Mouse (Mus musculus) macrophage (primary cell): ENCODE measurements around the gene Rps27l. TPM values are rescaled to one million over a fixed set of nuclear protein-coding genes. Genes with fewer than 3 reads are reported as not detected.
"Not testable (repeated sequence)": the region's sequence is repeated elsewhere in the genome, so short reads cannot be mapped to it uniquely, and the experiment has no call there.

Source experiments
- H3K27ac ChIP-seq: fragments of 350-480 bp; formaldehyde crosslinking; 2 replicates; pipeline ENCODE4 v1.9.0; 2021
- H3K36me3 ChIP-seq: fragments of 350-480 bp; formaldehyde crosslinking; 2 replicates; pipeline ENCODE4 v1.9.0; 2021; ENCODE audit errors: inconsistent target
- H3K4me3 ChIP-seq: fragments of 350-480 bp; formaldehyde crosslinking; 2 replicates; pipeline ENCODE4 v1.9.0; 2021; ENCODE audit errors: inconsistent target
- H3K79me2 ChIP-seq: fragments of 350-480 bp; formaldehyde crosslinking; 2 replicates; pipeline ENCODE4 v1.9.0; 2021; ENCODE audit errors: inconsistent target
- WGBS: methylation state at CpG from one replicate; pipeline ENCODE4 v1.1.7; 2026; ENCODE audit warnings: inconsistent platforms; ENCODE audit not compliant: missing documents; 5-methylcytosine and 5-hydroxymethylcytosine counted together
- polyA plus RNA-seq: library from polyadenylated mRNA; stranded (reverse); fragments of 250-400 nt; gene quantifications from 3 replicates; pipeline ENCODE4 v1.2.4, GENCODE M21; 2018; ENCODE audit warnings: inconsistent platforms
- total RNA-seq, 78 experiments: library from RNA; depleted of rRNA; stranded (reverse); fragments of 250-400 nt; gene quantifications; 1 replicate in 9 of 78; 2 replicates in 24 of 78; 3 replicates in 43 of 78; 4 replicates in 2 of 78; pipeline ENCODE4 v1.2.4; 2018; ENCODE audit warnings: inconsistent platforms in 56 of 78

Rps27l gene
- 10 to 100 TPM in 11 of 26 experiments, 1 to 10 TPM in 15; 2.9 to 55.4 (median 8.2) TPM for total RNA-seq (2018; cell fraction: chromatin; rRNA removed)
- 100 to 1,000 TPM; 179 to 384 (median 241) TPM for total RNA-seq (2018; cell fraction: cytosol; rRNA removed)
- total RNA-seq (2018; cell fraction: nucleus; rRNA removed), result 10 to 100 TPM; 10.3 to 61.2 (median 24.7) TPM
- polyA plus RNA-seq, result 167 to 496 TPM (median 309 TPM) in 3 replicates

DNA sequence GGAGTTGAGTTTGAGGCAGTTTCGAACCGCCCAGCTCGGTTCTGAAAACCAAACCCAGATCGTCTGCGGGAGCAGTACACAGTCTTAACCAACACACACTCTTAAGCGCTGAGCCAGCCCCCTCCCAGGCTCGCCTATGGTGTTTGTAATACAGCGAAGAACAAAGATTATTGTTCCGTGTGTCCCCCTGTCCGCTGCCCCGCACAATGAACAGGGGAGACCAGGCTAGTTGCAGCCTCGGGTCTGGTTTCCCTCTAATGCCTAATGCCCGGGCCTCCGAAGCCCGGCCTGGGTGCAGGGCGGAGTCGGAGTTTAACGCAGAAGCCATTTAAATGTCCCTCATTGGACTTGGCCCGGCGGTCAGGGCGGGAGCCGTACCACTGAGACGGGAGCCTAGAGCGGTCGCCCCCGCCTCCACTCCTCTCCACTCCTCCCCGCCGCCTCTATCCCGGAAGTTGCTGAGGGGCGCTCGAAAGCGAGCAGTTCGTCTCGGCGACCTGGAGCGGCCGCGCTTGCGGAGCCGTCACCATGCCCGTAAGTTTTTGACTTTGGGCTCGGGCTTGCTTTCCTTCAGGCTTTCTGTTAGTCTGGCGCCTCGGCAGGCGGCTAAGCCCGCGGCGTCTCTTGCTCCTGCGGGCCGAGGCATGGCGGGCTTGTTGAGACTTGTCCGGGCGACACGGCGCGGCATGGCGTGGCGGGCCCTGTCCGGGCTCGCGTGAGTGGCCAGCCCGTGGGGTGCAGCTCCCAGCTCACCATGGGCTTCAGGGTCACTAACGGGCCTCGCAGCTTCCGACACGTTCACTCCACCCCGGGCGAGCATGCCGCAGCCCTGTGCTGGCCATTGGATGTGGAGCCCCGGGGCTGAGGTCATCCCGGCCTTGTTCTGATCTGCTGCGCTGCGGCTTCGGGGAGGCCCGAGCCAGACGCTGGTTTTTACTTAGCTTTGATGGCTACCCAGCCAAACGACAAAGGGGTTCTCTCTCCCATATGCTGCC is at the start of gene Rps27l:
Rps27l (plus strand) TSS at position 440 of the 995 bp plus-strand sequence.
- WGBS, result under 1% methylated on average over 74 of the region's 77 CpGs
- Histone ChIP-seq H3K4me3 (peak within 1 kb of the TSS; percentile 83), H3K36me3 (peaks cover 11% of the 10 kb centered on the region; the same call in 1 of the 2 replicates), H3K27ac (peak within 1 kb of the TSS; percentile 77), H3K79me2 (peaks cover 20% of the 10 kb centered on the region)

DNA sequence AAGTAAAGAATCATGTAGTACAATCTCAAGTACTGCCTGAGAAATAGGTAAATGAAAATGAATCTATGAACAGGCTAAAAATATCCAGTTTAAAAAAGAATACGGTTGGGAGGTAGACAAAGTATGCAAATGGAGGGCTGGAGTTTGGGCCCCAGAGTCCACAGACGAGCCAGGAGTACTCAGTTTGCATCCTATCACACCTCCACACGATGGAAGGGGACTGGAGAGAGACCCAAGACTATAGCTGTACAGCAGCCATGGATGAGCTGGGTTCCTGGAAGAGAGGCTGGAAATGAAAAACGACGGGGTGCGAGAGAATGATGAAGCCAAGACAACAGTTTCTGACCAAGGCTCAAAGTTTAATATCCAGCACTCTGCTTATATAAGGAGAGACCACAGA is 48.9 kb upstream of the Rps27l start:
- WGBS, result 92% methylated on average over 6 of the region's 6 CpGs
- Histone ChIP-seq H3K4me3 (no peak overlapping the region), H3K79me2 (peaks cover 98% of the 10 kb centered on the region), H3K36me3 (peaks cover 9% of the 10 kb centered on the region; the same call in 1 of the 2 replicates), H3K27ac (peak overlapping the region; percentile 94)

- H3K79me2 ChIP-seq, result peaks cover 98% of the 10 kb centered on the region
- WGBS, result 53% methylated on average over 4 of the region's 6 CpGs
- no peak overlapping the region for H3K4me3 ChIP-seq
- peaks cover 17% of the 10 kb centered on the region for H3K36me3 ChIP-seq
- peak overlapping the region; percentile 94; the same call in 1 of the 2 replicates for H3K27ac ChIP-seq
Observed at GRCm38 (mm10) chr9:66897851-66898250, 48.0 kb upstream of the Rps27l start.

- 43% methylated on average over 2 of the region's 2 CpGs for WGBS
- Histone ChIP-seq H3K4me3 (no peak overlapping the region), H3K36me3 (peaks cover 25% of the 10 kb centered on the region), H3K79me2 (peaks cover 98% of the 10 kb centered on the region), H3K27ac (no peak overlapping the region)
Observed at GRCm38 (mm10) chr9:66899072-66899471, 46.8 kb upstream of the Rps27l start.

DNA sequence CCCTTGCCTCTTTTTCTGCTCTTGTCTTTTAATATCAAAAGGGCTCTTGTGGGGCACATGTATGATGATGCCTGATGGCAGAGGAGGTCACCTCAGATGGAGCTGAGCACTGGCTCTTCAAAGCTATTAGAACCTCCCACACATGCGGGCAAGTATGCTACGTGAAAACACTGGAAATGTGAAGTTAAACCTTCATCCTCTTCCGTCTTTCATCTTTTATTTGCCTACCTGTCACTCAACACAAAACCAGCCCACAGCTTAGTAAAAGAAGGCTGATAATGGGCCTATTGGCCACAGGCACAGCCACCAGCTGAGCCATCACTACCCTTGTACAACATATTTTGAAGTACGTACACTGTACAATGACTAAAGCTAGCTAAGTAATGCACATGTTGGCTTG is 46.4 kb upstream of the Rps27l start:
- Histone ChIP-seq H3K36me3 (peaks cover 25% of the 10 kb centered on the region), H3K27ac (no peak overlapping the region), H3K79me2 (peaks cover 98% of the 10 kb centered on the region), H3K4me3 (no peak overlapping the region)
- 97% methylated on average over 4 of the region's 4 CpGs for WGBS

GRCm38 (mm10) chr9:66905990-66906389 is 39.9 kb upstream of the Rps27l start:
- Histone ChIP-seq H3K36me3 (peaks cover 19% of the 10 kb centered on the region), H3K4me3 (no peak overlapping the region), H3K79me2 (peaks cover 100% of the 10 kb centered on the region), H3K27ac (peak overlapping the region; percentile 94; the same call in 1 of the 2 replicates)
- 95% methylated on average over 9 of the region's 9 CpGs for WGBS

- WGBS, result 80% methylated on average over 8 of the region's 8 CpGs
- Histone ChIP-seq H3K27ac (peak overlapping the region; percentile 94), H3K79me2 (peaks cover 100% of the 10 kb centered on the region), H3K36me3 (peaks cover 18% of the 10 kb centered on the region), H3K4me3 (no peak overlapping the region)
Observed at GRCm38 (mm10) chr9:66907126-66907525, 38.8 kb upstream of the Rps27l start.

- Histone ChIP-seq H3K27ac (peak overlapping the region; percentile 94), H3K36me3 (peaks cover 19% of the 10 kb centered on the region), H3K4me3 (no peak overlapping the region), H3K79me2 (peaks cover 100% of the 10 kb centered on the region)
- WGBS, result 20% methylated on average over 5 of the region's 5 CpGs
Observed at GRCm38 (mm10) chr9:66907746-66908397, 38.0 kb upstream of the Rps27l start.

GRCm38 (mm10) chr9:66909922-66910321 is 36.0 kb upstream of the Rps27l start:
- H3K36me3 ChIP-seq, result 0 out of 2 replicates have a peak, but pooled peaks cover 18% of the 10 kb centered on the region

GRCm38 (mm10) chr9:66910677-66911076 is 35.2 kb upstream of the Rps27l start:
- WGBS, result 63% methylated on average over 4 of the region's 5 CpGs
- H3K4me3 ChIP-seq, result no peak overlapping the region
- no peak overlapping the region for H3K27ac ChIP-seq
- H3K36me3 ChIP-seq, result 0 out of 2 replicates have a peak, but pooled peaks cover 20% of the 10 kb centered on the region
- H3K79me2 ChIP-seq, result peaks cover 100% of the 10 kb centered on the region

More at GRCm38 (mm10) chr9:66909922-66910321, 36.0 kb upstream of the Rps27l start:
- WGBS, result 58% methylated on average over 7 of the region's 7 CpGs
- Histone ChIP-seq H3K79me2 (peaks cover 100% of the 10 kb centered on the region), H3K27ac (peak overlapping the region; percentile 45; the same call in 1 of the 2 replicates), H3K4me3 (no peak overlapping the region)

DNA sequence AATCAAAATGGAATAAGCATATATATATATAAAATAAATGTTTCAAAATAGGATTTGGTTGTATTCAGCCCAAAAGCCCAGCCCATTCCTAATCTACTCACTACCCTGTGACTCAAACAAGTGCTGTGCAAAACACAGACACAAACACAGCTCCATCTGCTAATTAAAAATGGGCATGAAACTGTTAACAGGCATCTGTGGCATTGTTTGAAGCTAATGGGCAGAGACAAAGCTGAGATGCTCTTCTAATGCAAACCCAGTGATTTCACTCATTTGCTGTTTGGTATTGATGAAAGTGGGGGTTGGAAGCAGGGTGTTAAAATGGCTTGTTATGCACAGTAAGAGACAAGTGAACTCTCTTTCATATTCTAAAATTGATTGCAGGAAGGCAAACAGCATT is 33.6 kb upstream of the Rps27l start:
- peaks cover 100% of the 10 kb centered on the region for H3K79me2 ChIP-seq
- no peak overlapping the region for H3K27ac ChIP-seq
- 0 out of 2 replicates have a peak, but pooled peaks cover 20% of the 10 kb centered on the region for H3K36me3 ChIP-seq
- no peak overlapping the region for H3K4me3 ChIP-seq

DNA sequence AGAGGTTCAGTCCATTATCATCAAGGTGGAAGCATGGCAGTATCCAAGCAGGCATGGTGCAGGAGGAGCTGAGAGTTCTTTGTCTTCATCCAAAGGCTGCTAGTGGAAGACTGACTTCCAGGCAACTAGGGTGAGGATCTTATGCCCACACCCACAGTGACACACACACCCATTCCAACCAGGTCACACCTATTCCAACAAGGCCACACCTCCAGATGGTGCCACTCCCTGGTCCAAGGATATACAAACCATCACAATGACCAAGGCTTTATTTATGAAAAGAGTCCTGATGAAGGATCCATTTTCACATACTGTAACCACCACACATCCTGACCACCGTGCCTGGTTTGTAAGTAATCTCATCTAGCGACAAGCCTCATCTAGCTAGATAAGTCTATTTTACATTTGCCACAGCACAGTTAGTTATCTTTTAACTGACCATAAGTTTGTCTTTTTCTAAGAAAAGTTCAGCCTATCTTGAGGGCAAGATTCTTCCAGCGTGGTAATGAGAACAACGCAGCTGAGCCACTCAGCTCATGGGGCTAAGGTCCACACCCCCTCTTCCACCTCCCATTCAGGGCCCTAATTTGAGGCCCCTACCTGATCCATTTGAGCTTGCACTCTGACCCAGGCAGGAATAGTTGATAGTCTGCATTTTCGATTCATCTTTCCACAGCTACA is 32.5 kb upstream of the Rps27l start:
- H3K4me3 ChIP-seq, result not testable (repeated sequence)
- WGBS, result 90% methylated on average over 5 of the region's 5 CpGs

GRCm38 (mm10) chr9:66914540-66914939 is 31.3 kb upstream of the Rps27l start:
- no peak overlapping the region for H3K4me3 ChIP-seq
- H3K79me2 ChIP-seq, result peaks cover 99% of the 10 kb centered on the region
- WGBS, result 75% methylated on average over 3 of the region's 3 CpGs
- H3K27ac ChIP-seq, result peak overlapping the region; percentile 93
- H3K36me3 ChIP-seq, result 0 out of 2 replicates have a peak, but pooled peaks cover 20% of the 10 kb centered on the region

More for the DNA sequence above, 32.5 kb upstream of the Rps27l start:
- Histone ChIP-seq H3K36me3 (0 out of 2 replicates have a peak, but pooled peaks cover 20% of the 10 kb centered on the region), H3K79me2 (peaks cover 100% of the 10 kb centered on the region)
- H3K27ac ChIP-seq, result not testable (repeated sequence)

GRCm38 (mm10) chr9:66915401-66915800 is 30.5 kb upstream of the Rps27l start:
- Histone ChIP-seq H3K4me3 (no peak overlapping the region), H3K36me3 (0 out of 2 replicates have a peak, but pooled peaks cover 20% of the 10 kb centered on the region), H3K27ac (peak overlapping the region; percentile 93), H3K79me2 (peaks cover 90% of the 10 kb centered on the region)
- 12% methylated on average over 5 of the region's 5 CpGs for WGBS
